Mouse (Mus musculus) G1E (cell line): Measurements from ENCODE around the gene Igtp.

Experiments
- CTCF ChIP-seq: IDR thresholded peaks from 2 replicates; pipeline ENCODE4 v1.5.1; 2012; ENCODE audit warnings: low read depth, low read length, inconsistent platforms, mixed read lengths
- GATA1 ChIP-seq: IDR thresholded peaks from 2 replicates; pipeline ENCODE4 v1.6.1; 2012; ENCODE audit warnings: borderline replicate concordance, low read length, inconsistent platforms, mixed read lengths
- POLR2AphosphoS5 ChIP-seq: IDR thresholded peaks from 2 replicates; pipeline ENCODE4 v1.6.1; 2012; ENCODE audit warnings: low read depth, low read length, inconsistent platforms; ENCODE audit not compliant: insufficient replicate concordance
- TAL1 ChIP-seq: conservative IDR thresholded peaks from 2 replicates; pipeline ENCODE4 v1.6.1; 2012; ENCODE audit warnings: low read depth, low read length, inconsistent platforms, mixed read lengths

DNA sequence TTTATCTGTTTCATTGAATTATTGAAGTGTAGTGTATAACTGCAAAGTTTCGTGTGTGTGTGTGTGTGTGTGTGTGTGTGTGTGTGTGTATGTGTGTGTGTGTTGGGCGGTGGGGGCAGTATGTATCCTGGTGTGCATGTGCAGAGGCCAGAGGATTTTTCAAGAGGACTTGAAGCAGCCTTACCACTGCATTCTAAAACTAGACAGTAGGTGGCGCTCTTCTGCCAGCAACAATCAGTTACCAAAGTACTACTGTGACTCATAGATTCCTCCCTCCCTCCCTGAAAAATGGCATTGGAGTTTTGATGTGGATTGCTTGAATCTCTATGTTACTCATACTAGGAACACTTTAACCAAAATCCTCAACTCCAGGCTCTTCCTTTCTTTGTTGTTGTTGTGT, 19.8 kb upstream of the Igtp start:
- TF ChIP-seq CTCF (peak; percentile 92), POLR2AphosphoS5 (no peak), GATA1 (no peak), TAL1 (no peak)
